Mouse (Mus musculus): ENCODE measurements around the gene Map1s. TPM values are rescaled to one million over a fixed set of nuclear protein-coding genes. Genes with fewer than 3 reads are reported as not detected.

The Map1s gene
- total and polyA plus RNA-seq, 3 experiments: 9.5 to 51.4 (median 30.9) TPM

- Histone ChIP-seq H3K9ac (ENCODE audit: insufficient read depth, low read depth) (no peak within 1 kb of the TSS), H3K9me3 (replicated peaks; ENCODE audit: low read length) (peaks cover 21% of the 10 kb centered on the region), H3K27me3 (replicated peaks) (no peaks in the 10 kb centered on the region), H3K79me2 (replicated peaks; ENCODE audit: control insufficient read depth, extremely low read depth, insufficient read depth, poor library complexity, severe bottlenecking) (peaks cover 24% of the 10 kb centered on the region), H3K36me3 (replicated peaks in 1 of 2; ENCODE audit: control insufficient read depth in 1 of 2, insufficient read depth in 1 of 2, low read length in 1 of 2) (peaks cover 39 to 82% of the 10 kb centered on the region in 2 experiments), H3K4me2 (ENCODE audit: insufficient read depth, low read depth, poor library complexity, severe bottlenecking) (no peak within 1 kb of the TSS), H3K4me1 (ENCODE audit: control insufficient read depth in 1 of 2, insufficient read depth in 2 of 2) (peaks cover 10 to 14% of the 10 kb centered on the region in 2 experiments; a peak in 3 of 4 replicates), H3K4me3 (replicated peaks in 1 of 3; ENCODE audit: low read depth in 2 of 3, low read length in 2 of 3, poor library complexity in 1 of 3) (no peak within 1 kb of the TSS), H3K27ac (ENCODE audit: insufficient read depth, low read depth) (no peak within 1 kb of the TSS)
- TF ChIP-seq USF2 (conservative IDR thresholded peaks at IDR 0.05; ENCODE audit: low read depth, low read length) (no peak), UBTF (IDR thresholded peaks at IDR 0.05; ENCODE audit: low read depth, low read length) (no peak), ZKSCAN1 (IDR thresholded peaks at IDR 0.05; ENCODE audit: borderline replicate concordance, low read depth, low read length) (no peak), JUND (conservative IDR thresholded peaks at IDR 0.05; ENCODE audit: low read depth, low read length) (no peak), MXI1 (IDR thresholded peaks at IDR 0.05; ENCODE audit: low read depth, low read length) (no peak), CHD2 (IDR thresholded peaks at IDR 0.05; ENCODE audit: low read length) (no peak), MAFK (IDR thresholded peaks at IDR 0.05; ENCODE audit: insufficient replicate concordance, low read length) (no peak), GABPA (IDR thresholded peaks at IDR 0.05; ENCODE audit: insufficient replicate concordance, low read depth, low read length) (no peak), HCFC1 (IDR thresholded peaks at IDR 0.05; ENCODE audit: low read depth, low read length) (no peak)
- dilution Hi-C loops (cut with MboI; ENCODE audit: extremely low pct_ligation_motif_present, extremely low pct_unique_long_range_greater_than_20kb, low sequenced_read_pairs): no loop called here
- no peak for DNase-seq (ENCODE audit: extremely low read depth)
- in situ Hi-C loops (cut with MboI; ENCODE audit: low pct_ligation_motif_present, low pct_unique_long_range_greater_than_20kb, low sequenced_read_pairs): no loop called here
Measured at GRCm38 (mm10) chr8:70892022-70892895, 13.5 kb upstream of the Map1s start, which contains the start of gene Slc5a5. Gene Slc5a5, minus strand, starts transcription at chr8:70892757.

- Histone ChIP-seq H3K4me1 (ENCODE audit: control insufficient read depth in 1 of 2, insufficient read depth in 2 of 2) (peaks cover 10 to 14% of the 10 kb centered on the region in 2 experiments; a peak in 3 of 4 replicates), H3K4me2 (ENCODE audit: insufficient read depth, low read depth, poor library complexity, severe bottlenecking) (no peak overlapping the region), H3K4me3 (replicated peaks in 1 of 3; ENCODE audit: low read depth in 2 of 3, low read length in 2 of 3, poor library complexity in 1 of 3) (no peak overlapping the region)
Measured at GRCm38 (mm10) chr8:70892896-70893655, 12.7 kb upstream of the Map1s start.

More at GRCm38 (mm10) chr8:70892896-70893655, 12.7 kb upstream of the Map1s start:
- Histone ChIP-seq H3K27me3 (replicated peaks) (no peaks in the 10 kb centered on the region), H3K9me3 (replicated peaks; ENCODE audit: low read length) (peaks cover 21% of the 10 kb centered on the region), H3K9ac (ENCODE audit: insufficient read depth, low read depth) (no peak overlapping the region), H3K79me2 (replicated peaks; ENCODE audit: control insufficient read depth, extremely low read depth, insufficient read depth, poor library complexity, severe bottlenecking) (peaks cover 24% of the 10 kb centered on the region), H3K36me3 (replicated peaks in 1 of 2; ENCODE audit: control insufficient read depth in 1 of 2, insufficient read depth in 1 of 2, low read length in 1 of 2) (peaks cover 39 to 77% of the 10 kb centered on the region in 2 experiments), H3K27ac (ENCODE audit: insufficient read depth, low read depth) (no peak overlapping the region)
- dilution Hi-C loops (cut with MboI; ENCODE audit: extremely low pct_ligation_motif_present, extremely low pct_unique_long_range_greater_than_20kb, low sequenced_read_pairs) (no loop called here), in situ Hi-C loops (cut with MboI; ENCODE audit: low pct_ligation_motif_present, low pct_unique_long_range_greater_than_20kb, low sequenced_read_pairs) (no loop called here)
- peak; percentile 62 for TF ChIP-seq CHD2 (IDR thresholded peaks at IDR 0.05; ENCODE audit: low read length)
- TF ChIP-seq ELF1 (IDR thresholded peaks at IDR 0.05; ENCODE audit: low read depth, low read length): no peak
- 0 out of 2 replicates have a peak, but pooled peaks have one; percentile 43 for TF ChIP-seq ZMIZ1 (IDR thresholded peaks at IDR 0.05; ENCODE audit: low read depth, low read length)
- no peak for TF ChIP-seq MAX (IDR thresholded peaks at IDR 0.05; ENCODE audit: low read length)
- no peak for DNase-seq (ENCODE audit: extremely low read depth)
